Mouse (Mus musculus): ENCODE data around the gene Ankrd65. TPM values are rescaled to one million over a fixed set of nuclear protein-coding genes. Genes with fewer than 3 reads are reported as not detected.

Gene Ankrd65
- polyA plus RNA-seq, 1 experiment from 2014 or later: 0.32 TPM

DNA sequence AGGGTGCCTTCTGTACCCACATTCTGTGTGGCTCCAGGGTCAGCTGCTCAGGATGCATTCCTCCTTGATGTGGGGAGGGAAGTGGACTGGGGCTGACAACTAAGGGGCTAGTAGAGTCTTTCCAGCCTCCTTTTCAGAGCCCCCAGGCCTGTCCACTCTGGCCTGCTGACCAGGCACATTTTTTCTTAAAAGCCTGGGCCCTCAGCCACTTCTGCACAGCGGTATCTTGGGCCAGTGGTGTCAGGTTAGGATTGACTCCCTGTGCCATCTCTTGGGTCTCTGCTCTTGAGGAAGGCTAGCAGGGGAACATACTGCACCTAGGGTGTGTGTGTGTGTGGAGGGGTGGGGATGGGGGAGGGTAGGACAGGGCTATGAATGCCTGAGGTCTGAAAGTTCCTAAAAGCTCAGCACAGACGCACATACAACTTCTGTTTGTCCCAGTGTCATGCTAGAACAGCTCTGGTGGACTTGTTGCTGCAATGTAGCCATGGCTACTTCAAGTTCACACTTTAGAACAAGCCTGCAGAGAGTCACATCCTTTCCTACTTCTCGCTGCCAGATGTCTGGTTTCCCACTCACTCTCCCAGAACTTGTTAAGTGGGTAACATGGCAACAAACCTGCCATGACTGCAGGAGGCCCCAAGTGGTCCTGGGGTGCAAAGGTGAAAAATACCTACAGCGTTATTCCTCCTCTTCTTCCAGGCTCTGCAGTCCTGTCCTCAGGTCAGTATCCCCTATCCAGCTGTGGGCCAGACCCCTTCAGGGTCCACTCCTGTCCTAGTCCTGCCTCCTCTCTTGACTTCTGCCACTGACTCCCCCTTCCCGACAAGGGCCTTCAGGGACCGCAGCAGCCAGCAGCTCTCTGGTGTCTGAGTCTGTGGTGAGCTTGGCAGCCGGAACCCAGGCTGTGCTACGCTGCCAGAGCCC lies 50.1 kb downstream of the Ankrd65 start:
- H3K36me3 ChIP-seq (ENCODE audit: insufficient read depth, low read length): peaks cover 13% of the 10 kb centered on the region
- peak; percentile 2; the same call in 1 of the 2 replicates for ATAC-seq (ENCODE audit: low FRiP score, low TSS enrichment)
- WGBS: 7% methylated on average over 8 of the region's 8 CpGs
- H3K4me1 ChIP-seq (ENCODE audit: insufficient read depth, low read length): peaks cover 30% of the 10 kb centered on the region
- peak overlapping the region; percentile 75 for H3K9ac ChIP-seq (replicated peaks; ENCODE audit: low read length)
- peak overlapping the region; percentile 92 for H3K27ac ChIP-seq (ENCODE audit: low read length)
- H3K4me2 ChIP-seq (replicated peaks; ENCODE audit: low read depth, low read length): peak overlapping the region; percentile 82
- H3K27me3 ChIP-seq (ENCODE audit: insufficient read depth, low read length): no peaks in the 10 kb centered on the region
- H3K4me3 ChIP-seq (ENCODE audit: low read length): peak overlapping the region; percentile 59
- H3K9me3 ChIP-seq (ENCODE audit: low read length): no peaks in the 10 kb centered on the region; the same call in 1 of the 2 replicates

DNA sequence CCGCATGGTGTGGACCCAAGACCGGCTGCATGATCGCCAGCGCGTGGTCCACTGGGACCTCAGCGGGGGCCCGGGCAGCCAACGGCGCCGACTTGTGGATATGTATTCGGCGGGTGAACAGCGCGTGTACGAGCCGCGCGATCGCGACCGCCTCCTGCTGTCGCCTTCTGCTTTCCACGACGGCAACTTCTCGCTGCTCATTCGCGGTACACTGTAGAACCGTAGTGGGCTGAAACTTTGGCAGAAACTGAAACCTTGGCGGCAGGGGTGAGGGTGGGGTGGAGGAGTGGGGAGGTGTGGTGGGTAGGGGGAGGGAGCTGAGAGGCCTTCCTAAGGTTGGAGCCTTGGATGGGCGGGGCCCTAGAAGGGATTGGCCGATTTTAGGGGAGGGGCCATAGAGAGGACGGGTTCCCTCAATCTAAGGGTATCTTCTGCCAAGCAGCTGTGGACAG lies 50.8 kb downstream of the Ankrd65 start:
- Histone ChIP-seq H3K4me2 (replicated peaks; ENCODE audit: low read depth, low read length) (peak overlapping the region; percentile 82), H3K36me3 (ENCODE audit: insufficient read depth, low read length) (peaks cover 13% of the 10 kb centered on the region), H3K4me1 (ENCODE audit: insufficient read depth, low read length) (peaks cover 30% of the 10 kb centered on the region), H3K9me3 (ENCODE audit: low read length) (no peaks in the 10 kb centered on the region; the same call in 1 of the 2 replicates), H3K4me3 (ENCODE audit: low read length) (peak overlapping the region; percentile 59), H3K27ac (ENCODE audit: low read length) (no peak overlapping the region), H3K9ac (replicated peaks; ENCODE audit: low read length) (peak overlapping the region; percentile 75), H3K27me3 (ENCODE audit: insufficient read depth, low read length) (no peaks in the 10 kb centered on the region)
- peak; percentile 47 for ATAC-seq (ENCODE audit: low FRiP score, low TSS enrichment)
- under 1% methylated on average over 32 of the region's 32 CpGs for WGBS

DNA sequence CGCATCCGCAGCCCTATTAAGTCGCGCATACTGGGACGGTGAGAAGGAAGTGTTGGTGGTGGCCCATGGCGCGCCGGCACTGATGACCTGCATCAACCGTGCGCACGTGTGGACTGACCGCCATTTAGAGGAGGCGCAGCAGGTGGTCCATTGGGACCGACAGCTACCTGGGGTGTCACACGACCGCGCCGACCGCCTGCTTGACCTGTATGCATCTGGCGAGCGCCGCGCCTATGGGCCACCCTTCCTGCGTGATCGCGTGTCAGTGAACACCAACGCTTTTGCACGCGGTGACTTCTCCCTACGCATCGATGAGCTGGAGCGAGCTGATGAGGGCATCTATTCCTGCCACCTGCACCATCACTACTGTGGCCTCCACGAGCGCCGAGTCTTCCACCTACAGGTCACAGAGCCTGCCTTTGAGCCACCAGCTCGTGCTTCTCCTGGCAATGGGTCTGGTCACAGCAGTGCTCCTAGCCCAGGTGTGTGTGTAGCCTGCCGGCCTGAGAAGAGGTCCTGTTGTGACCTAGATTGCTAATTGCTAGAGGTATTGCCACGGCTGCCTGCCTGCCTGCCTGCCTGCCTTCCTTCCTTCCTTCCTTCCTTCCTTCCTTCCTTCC lies 51.5 kb downstream of the Ankrd65 start:
- no peaks in the 10 kb centered on the region for H3K27me3 ChIP-seq (ENCODE audit: insufficient read depth, low read length)
- no peak for ATAC-seq (ENCODE audit: low FRiP score, low TSS enrichment)
- H3K4me2 ChIP-seq (replicated peaks; ENCODE audit: low read depth, low read length): peak overlapping the region; percentile 82
- H3K4me1 ChIP-seq (ENCODE audit: insufficient read depth, low read length): peaks cover 35% of the 10 kb centered on the region
- H3K9me3 ChIP-seq (ENCODE audit: low read length): no peaks in the 10 kb centered on the region
- H3K9ac ChIP-seq (replicated peaks; ENCODE audit: low read length): no peak overlapping the region
- peaks cover 13% of the 10 kb centered on the region for H3K36me3 ChIP-seq (ENCODE audit: insufficient read depth, low read length)
- H3K27ac ChIP-seq (ENCODE audit: low read length): no peak overlapping the region
- WGBS: 39% methylated on average over 38 of the region's 38 CpGs
- H3K4me3 ChIP-seq (ENCODE audit: low read length): peak overlapping the region; percentile 59

DNA sequence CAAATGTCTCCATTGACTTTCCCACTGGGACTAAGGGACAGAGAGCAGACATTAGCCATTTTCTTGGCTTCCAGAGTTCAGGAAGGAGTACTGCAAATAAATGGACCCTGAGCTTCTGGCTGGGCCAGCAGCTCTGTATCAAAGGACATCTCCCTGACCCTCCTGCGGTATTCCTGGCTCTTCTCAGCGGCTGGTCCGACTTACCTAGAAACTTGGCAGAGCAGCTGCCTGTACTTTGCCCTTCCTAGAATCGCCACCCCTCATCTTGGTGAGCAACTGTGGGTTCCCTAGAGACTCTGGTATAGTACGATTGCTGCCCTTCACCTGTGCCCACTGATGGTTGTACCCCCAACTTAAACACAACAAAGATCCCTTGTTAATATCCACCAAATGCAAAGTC lies 53.0 kb downstream of the Ankrd65 start:
- 92% methylated on average over 5 of the region's 5 CpGs for WGBS
- peaks cover 13% of the 10 kb centered on the region for H3K36me3 ChIP-seq (ENCODE audit: insufficient read depth, low read length)
- no peak overlapping the region for H3K4me2 ChIP-seq (replicated peaks; ENCODE audit: low read depth, low read length)
- no peak overlapping the region for H3K9ac ChIP-seq (replicated peaks; ENCODE audit: low read length)
- no peak overlapping the region for H3K4me3 ChIP-seq (ENCODE audit: low read length)
- no peaks in the 10 kb centered on the region for H3K9me3 ChIP-seq (ENCODE audit: low read length)
- no peaks in the 10 kb centered on the region for H3K27me3 ChIP-seq (ENCODE audit: insufficient read depth, low read length)
- no peak for ATAC-seq (ENCODE audit: low FRiP score, low TSS enrichment)
- no peak overlapping the region for H3K27ac ChIP-seq (ENCODE audit: low read length)
- peaks cover 42% of the 10 kb centered on the region for H3K4me1 ChIP-seq (ENCODE audit: insufficient read depth, low read length)

DNA sequence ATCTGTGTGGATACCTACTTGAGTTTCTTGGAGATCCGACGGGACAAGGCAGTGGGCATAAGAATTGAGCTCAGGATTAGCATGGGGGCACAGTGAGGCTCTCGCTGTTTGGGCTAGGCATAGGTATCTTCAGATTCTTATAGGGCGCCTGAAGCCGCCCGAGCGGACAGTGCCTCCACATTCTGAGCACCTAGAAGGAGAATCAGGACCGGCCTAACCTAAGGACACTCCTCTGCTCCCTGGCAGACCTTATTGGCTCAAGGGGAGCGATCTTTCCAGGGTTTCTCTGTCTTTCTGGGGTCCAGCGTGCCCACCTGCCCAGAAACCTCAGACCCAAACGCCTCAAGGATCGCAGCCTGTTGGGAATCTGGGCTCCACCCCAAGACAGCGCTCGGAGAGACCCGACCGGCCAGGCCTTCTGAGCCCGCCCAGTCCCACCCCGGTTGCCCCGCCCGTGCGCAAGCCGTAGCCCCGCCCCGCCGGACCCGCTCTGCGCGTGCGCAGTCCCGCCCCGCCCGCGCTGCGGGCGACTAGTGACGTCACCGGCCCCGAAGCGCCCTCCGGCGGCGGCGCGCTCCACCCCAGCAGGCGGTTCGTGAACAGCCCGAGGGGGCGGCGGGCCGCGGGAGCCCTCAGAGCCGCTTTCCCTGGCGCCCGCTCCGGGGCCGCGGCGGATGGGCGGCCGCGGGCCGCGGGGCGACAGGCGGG lies 56.8 kb downstream of the Ankrd65 start, which contains the start of gene Dvl1:
Dvl1 (plus strand) TSS at position 532 of the 708 bp plus-strand sequence.
- peak within 1 kb of the TSS; percentile 91 for H3K9ac ChIP-seq (replicated peaks; ENCODE audit: low read length)
- peaks cover 13% of the 10 kb centered on the region for H3K36me3 ChIP-seq (ENCODE audit: insufficient read depth, low read length)
- peaks cover 23% of the 10 kb centered on the region for H3K4me1 ChIP-seq (ENCODE audit: insufficient read depth, low read length)
- H3K27ac ChIP-seq (ENCODE audit: low read length): peak within 1 kb of the TSS; percentile 76
- peak; percentile 95 for ATAC-seq (ENCODE audit: low FRiP score, low TSS enrichment)
- no peaks in the 10 kb centered on the region for H3K27me3 ChIP-seq (ENCODE audit: insufficient read depth, low read length)
- 3% methylated on average over 46 of the region's 65 CpGs for WGBS
- peak within 1 kb of the TSS; percentile 60 for H3K4me3 ChIP-seq (ENCODE audit: low read length)
- no peaks in the 10 kb centered on the region for H3K9me3 ChIP-seq (ENCODE audit: low read length)
- H3K4me2 ChIP-seq (replicated peaks; ENCODE audit: low read depth, low read length): peak within 1 kb of the TSS; percentile 83

DNA sequence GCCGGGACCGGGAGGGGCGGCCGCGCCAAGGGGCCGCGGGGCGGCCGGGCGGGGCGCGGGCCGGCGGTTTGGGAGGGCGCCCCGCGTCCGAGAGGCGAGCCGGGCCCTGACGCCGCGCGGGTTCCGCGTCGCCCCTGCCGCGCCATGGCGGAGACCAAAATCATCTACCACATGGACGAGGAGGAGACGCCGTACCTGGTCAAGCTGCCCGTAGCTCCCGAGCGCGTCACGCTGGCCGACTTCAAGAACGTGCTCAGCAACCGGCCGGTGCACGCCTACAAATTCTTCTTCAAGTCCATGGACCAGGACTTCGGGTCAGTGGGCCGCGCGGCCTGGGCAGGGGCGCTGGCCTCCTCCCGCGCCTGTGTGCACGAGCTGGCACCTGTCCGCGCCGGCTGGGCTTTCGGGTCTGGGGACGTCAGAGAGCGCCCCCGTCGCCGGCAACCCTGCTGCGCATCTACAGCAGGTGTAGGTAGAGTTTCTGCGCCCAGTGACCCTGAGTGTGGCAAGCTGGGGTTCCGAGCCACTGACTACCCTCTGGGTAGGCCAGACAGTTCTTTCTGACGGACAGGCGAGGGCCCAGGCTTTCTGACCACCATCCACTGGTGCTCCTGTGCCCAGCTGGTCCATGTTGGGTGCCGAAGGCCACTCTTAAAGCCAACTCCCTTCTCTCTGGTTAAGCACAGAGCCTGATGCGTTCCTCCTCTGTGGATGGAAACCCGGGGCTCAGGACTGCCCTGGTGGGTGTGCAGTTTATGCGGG lies 57.5 kb downstream of the Ankrd65 start:
- Histone ChIP-seq H3K27me3 (ENCODE audit: insufficient read depth, low read length) (no peaks in the 10 kb centered on the region), H3K27ac (ENCODE audit: low read length) (peak overlapping the region; percentile 73), H3K4me2 (replicated peaks; ENCODE audit: low read depth, low read length) (peak overlapping the region; percentile 83), H3K36me3 (ENCODE audit: insufficient read depth, low read length) (peaks cover 10% of the 10 kb centered on the region), H3K4me1 (ENCODE audit: insufficient read depth, low read length) (peaks cover 23% of the 10 kb centered on the region), H3K9me3 (ENCODE audit: low read length) (no peaks in the 10 kb centered on the region), H3K4me3 (ENCODE audit: low read length) (peak overlapping the region; percentile 60), H3K9ac (replicated peaks; ENCODE audit: low read length) (peak overlapping the region; percentile 91)
- 1% methylated on average over 46 of the region's 69 CpGs for WGBS
- peak; percentile 60 for ATAC-seq (ENCODE audit: low FRiP score, low TSS enrichment)

DNA sequence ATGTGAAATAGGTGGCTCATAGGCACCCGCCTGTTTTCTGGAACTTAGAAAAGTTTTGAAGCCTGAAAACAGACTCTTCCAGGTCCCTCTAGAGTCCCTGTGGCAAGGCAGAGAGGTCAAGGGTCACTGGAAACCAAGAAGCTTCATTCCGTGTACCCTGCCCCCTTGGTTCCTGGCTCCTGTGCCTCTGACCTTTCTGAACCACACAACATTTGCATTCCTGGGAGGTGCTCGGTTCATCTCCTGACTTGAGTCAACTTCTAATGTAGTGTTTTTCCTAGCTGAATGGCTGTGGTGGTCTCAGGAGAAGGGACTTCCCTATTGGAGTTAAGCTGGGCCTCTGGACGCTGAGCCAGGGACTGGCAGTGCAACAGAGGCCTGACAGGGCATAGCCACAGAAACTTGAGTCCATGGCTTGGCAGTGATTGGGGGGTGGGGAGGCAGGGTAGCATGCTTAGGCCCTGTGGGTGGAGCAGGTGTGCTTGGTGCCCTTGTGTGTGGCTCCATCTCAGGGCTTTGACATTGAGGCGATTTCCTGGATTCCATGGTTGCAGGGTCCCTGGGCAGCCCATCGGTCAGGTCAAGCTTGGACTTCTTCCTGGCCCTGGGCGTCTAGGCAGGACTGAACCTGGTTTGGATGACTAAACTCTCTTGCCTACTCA lies 58.3 kb downstream of the Ankrd65 start:
- Histone ChIP-seq H3K9me3 (ENCODE audit: low read length) (no peaks in the 10 kb centered on the region), H3K27ac (ENCODE audit: low read length) (peak overlapping the region; percentile 73; the same call in 1 of the 2 replicates), H3K4me1 (ENCODE audit: insufficient read depth, low read length) (peaks cover 23% of the 10 kb centered on the region), H3K4me3 (ENCODE audit: low read length) (peak overlapping the region; percentile 60), H3K36me3 (ENCODE audit: insufficient read depth, low read length) (peaks cover 3% of the 10 kb centered on the region), H3K9ac (replicated peaks; ENCODE audit: low read length) (peak overlapping the region; percentile 91), H3K27me3 (ENCODE audit: insufficient read depth, low read length) (no peaks in the 10 kb centered on the region), H3K4me2 (replicated peaks; ENCODE audit: low read depth, low read length) (peak overlapping the region; percentile 83)
- no peak for ATAC-seq (ENCODE audit: low FRiP score, low TSS enrichment)
- whole genome bisulfite sequencing: 59% methylated on average over 7 of the region's 7 CpGs

Measured in kidney, embryonic 16.5 days (tissue).